Mouse (Mus musculus) central nervous system, embryonic 18 days (tissue): Measurements from ENCODE around the gene Zmat3. TPM values are rescaled to one million over a fixed set of nuclear protein-coding genes. Genes with fewer than 3 reads are reported as not detected.

Experiments
- polyA plus RNA-seq: library from polyadenylated mRNA; depleted of rRNA; stranded (reverse); fragments of >200 nt; gene quantifications from 2 replicates; pipeline ENCODE4 v1.2.3, GENCODE M21; 2012; rRNA removed

The Zmat3 gene
- 13.8 and 13.9 TPM in 2 replicates for polyA plus RNA-seq

GRCm38 (mm10) chr3:32365546-32366245 is at the start of gene Zmat3:
Gene Zmat3, minus strand, starts transcription at chr3:32366014.

GRCm38 (mm10) chr3:32397461-32398174 is 31.8 kb upstream of the Zmat3 start, which contains the start of gene Pik3ca:
Gene Pik3ca, plus strand, starts transcription at chr3:32397671.

Other genes with a start within 250 kb of the Zmat3 start
- 21.7 and 23.7 TPM in 2 replicates for gene Pik3ca, start 31.7 kb upstream of the Zmat3 start, polyA plus RNA-seq
- 0.05 TPM in 1 of 2 replicates, not detected in the other for gene Kcnmb3, start 126.2 kb upstream of the Zmat3 start, polyA plus RNA-seq
- 58.6 and 64.5 TPM in 2 replicates for gene Zfp639, start 144.2 kb upstream of the Zmat3 start, polyA plus RNA-seq
- 87.9 and 98.8 TPM in 2 replicates for gene Mfn1, start 163.5 kb upstream of the Zmat3 start, polyA plus RNA-seq